Mouse (Mus musculus): Measurements from ENCODE around the gene H13. TPM values are rescaled to one million over a fixed set of nuclear protein-coding genes. Genes with fewer than 3 reads are reported as not detected.
A peak's percentile ranks its signal among the peaks of the same experiment; 100 is the strongest.

Gene H13
- polyA plus RNA-seq, 1 experiment from 2014 or later = 155 TPM

- Histone ChIP-seq H3K4me2 (replicated peaks) (no peak overlapping the region), H3K4me3 (replicated peaks; ENCODE audit: low read length) (no peak overlapping the region), H3K9ac (no peak overlapping the region), H3K9me3 (ENCODE audit: control insufficient read depth, low read length) (no peaks in the 10 kb centered on the region), H3K27ac (no peak overlapping the region), H3K27me3 (ENCODE audit: control insufficient read depth, insufficient read depth, low read length) (no peaks in the 10 kb centered on the region), H3K4me1 (replicated peaks; ENCODE audit: control insufficient read depth, insufficient read depth, low read length) (peaks cover 15% of the 10 kb centered on the region), H3K36me3 (replicated peaks; ENCODE audit: control insufficient read depth, insufficient read depth) (no peaks in the 10 kb centered on the region)
- WGBS = 58% methylated on average over 15 of the region's 15 CpGs
- ATAC-seq (ENCODE audit: low FRiP score) (no peak), DNase-seq (ENCODE audit: low spot score) (no peak)
These were observed 56.0 kb downstream of the H13 start for GRCm38 (mm10) chr2:152725178-152725750.

- no peak for ATAC-seq (ENCODE audit: low FRiP score)
- WGBS = 95% methylated on average over 6 of the region's 6 CpGs
These were observed 57.0 kb downstream of the H13 start for GRCm38 (mm10) chr2:152726213-152726612.

GRCm38 (mm10) chr2:152726751-152727335, 57.6 kb downstream of the H13 start:
- no peaks in the 10 kb centered on the region for H3K36me3 ChIP-seq (replicated peaks; ENCODE audit: control insufficient read depth, insufficient read depth)
- H3K27ac ChIP-seq = no peak overlapping the region
- peaks cover 15% of the 10 kb centered on the region for H3K4me1 ChIP-seq (replicated peaks; ENCODE audit: control insufficient read depth, insufficient read depth, low read length)
- H3K9ac ChIP-seq = no peak overlapping the region
- H3K27me3 ChIP-seq (ENCODE audit: control insufficient read depth, insufficient read depth, low read length) = no peaks in the 10 kb centered on the region
- no peak overlapping the region for H3K4me2 ChIP-seq (replicated peaks)
- no peak for ATAC-seq (ENCODE audit: low FRiP score)
- no peak overlapping the region for H3K4me3 ChIP-seq (replicated peaks; ENCODE audit: low read length)
- no peaks in the 10 kb centered on the region for H3K9me3 ChIP-seq (ENCODE audit: control insufficient read depth, low read length)
- 69% methylated on average over 5 of the region's 6 CpGs for WGBS
- no peak for DNase-seq (ENCODE audit: low spot score)

More at GRCm38 (mm10) chr2:152726213-152726612, 57.0 kb downstream of the H13 start:
- no peak overlapping the region for H3K4me2 ChIP-seq (replicated peaks)
- no peaks in the 10 kb centered on the region for H3K9me3 ChIP-seq (ENCODE audit: control insufficient read depth, low read length)
- H3K27ac ChIP-seq = no peak overlapping the region
- H3K9ac ChIP-seq = no peak overlapping the region
- no peak for DNase-seq (ENCODE audit: low spot score)
- H3K36me3 ChIP-seq (replicated peaks; ENCODE audit: control insufficient read depth, insufficient read depth) = no peaks in the 10 kb centered on the region
- H3K27me3 ChIP-seq (ENCODE audit: control insufficient read depth, insufficient read depth, low read length) = no peaks in the 10 kb centered on the region
- no peak overlapping the region for H3K4me3 ChIP-seq (replicated peaks; ENCODE audit: low read length)
- peaks cover 15% of the 10 kb centered on the region for H3K4me1 ChIP-seq (replicated peaks; ENCODE audit: control insufficient read depth, insufficient read depth, low read length)

- no peak for DNase-seq (ENCODE audit: low spot score)
- Histone ChIP-seq H3K27me3 (ENCODE audit: control insufficient read depth, insufficient read depth, low read length) (no peaks in the 10 kb centered on the region), H3K27ac (peak overlapping the region; percentile 7; the same call in 1 of the 2 replicates), H3K36me3 (replicated peaks; ENCODE audit: control insufficient read depth, insufficient read depth) (no peaks in the 10 kb centered on the region), H3K4me1 (replicated peaks; ENCODE audit: control insufficient read depth, insufficient read depth, low read length) (peaks cover 15% of the 10 kb centered on the region), H3K9me3 (ENCODE audit: control insufficient read depth, low read length) (no peaks in the 10 kb centered on the region), H3K9ac (no peak overlapping the region), H3K4me3 (replicated peaks; ENCODE audit: low read length) (no peak overlapping the region), H3K4me2 (replicated peaks) (no peak overlapping the region)
- no peak for ATAC-seq (ENCODE audit: low FRiP score)
- 81% methylated on average over 14 of the region's 14 CpGs for WGBS
These were observed 58.7 kb downstream of the H13 start for GRCm38 (mm10) chr2:152727795-152728510.

GRCm38 (mm10) chr2:152728594-152728993, 59.3 kb downstream of the H13 start:
- H3K9me3 ChIP-seq (ENCODE audit: control insufficient read depth, low read length) = no peaks in the 10 kb centered on the region
- WGBS = 82% methylated on average over 7 of the region's 7 CpGs
- DNase-seq (ENCODE audit: low spot score) = no peak
- H3K27me3 ChIP-seq (ENCODE audit: control insufficient read depth, insufficient read depth, low read length) = no peaks in the 10 kb centered on the region
- no peak overlapping the region for H3K4me2 ChIP-seq (replicated peaks)
- H3K9ac ChIP-seq = no peak overlapping the region
- H3K4me1 ChIP-seq (replicated peaks; ENCODE audit: control insufficient read depth, insufficient read depth, low read length) = peaks cover 13% of the 10 kb centered on the region
- ATAC-seq (ENCODE audit: low FRiP score) = no peak
- H3K27ac ChIP-seq = 0 out of 2 replicates have a peak overlapping the region, but pooled peaks have one; percentile 6
- H3K4me3 ChIP-seq (replicated peaks; ENCODE audit: low read length) = no peak overlapping the region
- no peaks in the 10 kb centered on the region for H3K36me3 ChIP-seq (replicated peaks; ENCODE audit: control insufficient read depth, insufficient read depth)

GRCm38 (mm10) chr2:152729013-152729635, 59.9 kb downstream of the H13 start:
- 61% methylated on average over 8 of the region's 8 CpGs for WGBS
- Histone ChIP-seq H3K27ac (0 out of 2 replicates have a peak overlapping the region, but pooled peaks have one; percentile 3), H3K4me2 (replicated peaks) (no peak overlapping the region), H3K36me3 (replicated peaks; ENCODE audit: control insufficient read depth, insufficient read depth) (no peaks in the 10 kb centered on the region), H3K9me3 (ENCODE audit: control insufficient read depth, low read length) (no peaks in the 10 kb centered on the region), H3K4me3 (replicated peaks; ENCODE audit: low read length) (no peak overlapping the region), H3K4me1 (replicated peaks; ENCODE audit: control insufficient read depth, insufficient read depth, low read length) (peaks cover 11% of the 10 kb centered on the region), H3K9ac (no peak overlapping the region), H3K27me3 (ENCODE audit: control insufficient read depth, insufficient read depth, low read length) (no peaks in the 10 kb centered on the region)
- DNase-seq (ENCODE audit: low spot score) = no peak
- ATAC-seq (ENCODE audit: low FRiP score) = peak; percentile 26; the same call in 1 of the 2 replicates

GRCm38 (mm10) chr2:152729636-152730020, 60.4 kb downstream of the H13 start:
- peaks cover 13% of the 10 kb centered on the region for H3K4me1 ChIP-seq (replicated peaks; ENCODE audit: control insufficient read depth, insufficient read depth, low read length)
- no peak overlapping the region for H3K4me2 ChIP-seq (replicated peaks)
- 0 out of 2 replicates have a peak overlapping the region, but pooled peaks have one; percentile 3 for H3K27ac ChIP-seq
- DNase-seq (ENCODE audit: low spot score) (no peak), ATAC-seq (ENCODE audit: low FRiP score) (peak; percentile 28; the same call in 1 of the 2 replicates)
- no peak overlapping the region for H3K9ac ChIP-seq
- no peak overlapping the region for H3K4me3 ChIP-seq (replicated peaks; ENCODE audit: low read length)
- H3K9me3 ChIP-seq (ENCODE audit: control insufficient read depth, low read length) = no peaks in the 10 kb centered on the region
- H3K36me3 ChIP-seq (replicated peaks; ENCODE audit: control insufficient read depth, insufficient read depth) = no peaks in the 10 kb centered on the region
- 38% methylated on average over 7 of the region's 7 CpGs for WGBS
- no peaks in the 10 kb centered on the region for H3K27me3 ChIP-seq (ENCODE audit: control insufficient read depth, insufficient read depth, low read length)

- 92% methylated on average over 2 of the region's 2 CpGs for WGBS
- no peak overlapping the region for H3K27ac ChIP-seq
- no peaks in the 10 kb centered on the region for H3K36me3 ChIP-seq (replicated peaks; ENCODE audit: control insufficient read depth, insufficient read depth)
- ATAC-seq (ENCODE audit: low FRiP score) (no peak), DNase-seq (ENCODE audit: low spot score) (no peak)
- H3K9ac ChIP-seq = no peak overlapping the region
- no peak overlapping the region for H3K4me2 ChIP-seq (replicated peaks)
- H3K9me3 ChIP-seq (ENCODE audit: control insufficient read depth, low read length) = no peaks in the 10 kb centered on the region
- H3K27me3 ChIP-seq (ENCODE audit: control insufficient read depth, insufficient read depth, low read length) = no peaks in the 10 kb centered on the region
- peaks cover 43% of the 10 kb centered on the region for H3K4me1 ChIP-seq (replicated peaks; ENCODE audit: control insufficient read depth, insufficient read depth, low read length)
- no peak overlapping the region for H3K4me3 ChIP-seq (replicated peaks; ENCODE audit: low read length)
These were observed 63.9 kb downstream of the H13 start for GRCm38 (mm10) chr2:152733201-152733600.

GRCm38 (mm10) chr2:152734501-152734900, 65.2 kb downstream of the H13 start:
- H3K36me3 ChIP-seq (replicated peaks; ENCODE audit: control insufficient read depth, insufficient read depth) = no peaks in the 10 kb centered on the region
- H3K4me1 ChIP-seq (replicated peaks; ENCODE audit: control insufficient read depth, insufficient read depth, low read length) = peaks cover 44% of the 10 kb centered on the region
- H3K9ac ChIP-seq = peak overlapping the region; percentile 69

More at GRCm38 (mm10) chr2:152734501-152734900, 65.2 kb downstream of the H13 start:
- Histone ChIP-seq H3K4me3 (replicated peaks; ENCODE audit: low read length) (peak overlapping the region; percentile 51), H3K9me3 (ENCODE audit: control insufficient read depth, low read length) (no peaks in the 10 kb centered on the region), H3K27ac (peak overlapping the region; percentile 66), H3K27me3 (ENCODE audit: control insufficient read depth, insufficient read depth, low read length) (no peaks in the 10 kb centered on the region), H3K4me2 (replicated peaks) (peak overlapping the region; percentile 89)
- WGBS = 11% methylated on average over 10 of the region's 10 CpGs
- ATAC-seq (ENCODE audit: low FRiP score) (no peak), DNase-seq (ENCODE audit: low spot score) (no peak)
